Mouse (Mus musculus): ENCODE measurements at regions not wholly inside any gene's neighbourhood (a gene's known extent, or its start where the extent isn't known, plus 50 kb on each side); places are given as distances from the start of the nearest gene placed in this dataset.

- WGBS = 72% methylated on average over 2 of the region's 2 CpGs
- Histone ChIP-seq H3K27me3 (no peaks in the 10 kb centered on the region), H3K9ac (replicated peaks) (no peak overlapping the region), H3K9me3 (no peaks in the 10 kb centered on the region), H3K36me3 (no peaks in the 10 kb centered on the region), H3K4me2 (replicated peaks) (no peak overlapping the region), H3K4me1 (replicated peaks) (no peaks in the 10 kb centered on the region), H3K4me3 (replicated peaks) (no peak overlapping the region), H3K27ac (no peak overlapping the region)
- no peak for ATAC-seq
These were observed 67.3 kb upstream of the Ngly1 start for GRCm38 (mm10) chr14:16181822-16182221.

- Histone ChIP-seq H3K4me2 (replicated peaks) (no peak overlapping the region), H3K9ac (replicated peaks) (no peak overlapping the region), H3K9me3 (no peaks in the 10 kb centered on the region), H3K36me3 (no peaks in the 10 kb centered on the region), H3K4me1 (replicated peaks) (no peaks in the 10 kb centered on the region), H3K4me3 (replicated peaks) (no peak overlapping the region), H3K27me3 (no peaks in the 10 kb centered on the region), H3K27ac (no peak overlapping the region)
- no peak for ATAC-seq
These were observed 63.8 kb upstream of the Ngly1 start for GRCm38 (mm10) chr14:16185246-16185645.

All from midbrain, embryonic 13.5 days (tissue).